Mouse (Mus musculus) thymus, adult 2 months (tissue): ENCODE measurements around the gene Ntn1.

Experiments
- CTCF ChIP-seq: fragments of 200-500 bp; IDR thresholded peaks from 2 replicates; pipeline ENCODE4 v1.5.1; 2012; ENCODE audit warnings: mild to moderate bottlenecking, control low read depth, low read length, moderate library complexity, borderline replicate concordance; ENCODE audit not compliant: control insufficient read depth, poor library complexity, insufficient read depth; ENCODE audit errors: extremely low read depth
- POLR2A ChIP-seq: fragments of 200-500 bp; IDR thresholded peaks from 2 replicates; pipeline ENCODE4 v1.6.1; 2012; ENCODE audit warnings: mild to moderate bottlenecking, low read length, control low read depth, moderate library complexity; ENCODE audit not compliant: control insufficient read depth, poor library complexity, insufficient read depth; ENCODE audit errors: extremely low read depth

- TF ChIP-seq POLR2A: peak; percentile 76; the same call in 1 of the 2 replicates
- TF ChIP-seq CTCF: peak; percentile 83
Observed at GRCm38 (mm10) chr11:68431699-68432360, 31.2 kb upstream of the Ntn1 start, which contains the start of gene Pik3r5.
